Mouse (Mus musculus): ENCODE measurements around the gene Stk11. TPM values are rescaled to one million over a fixed set of nuclear protein-coding genes. Genes with fewer than 3 reads are reported as not detected.

The Stk11 gene
- total RNA-seq, 2 experiments from 2014 or later = 96.8 to 97.7 TPM

- peak; percentile 76 to 86 for DNase-seq (ENCODE audit: low spot score in 2 of 2)
- Histone ChIP-seq H3K4me3 (peak overlapping the region; percentile 97), H3K27ac (peak overlapping the region; percentile 98)
- TF ChIP-seq CTCF (conservative IDR thresholded peaks at IDR 0.05) = no peak; the same call in 1 of the 2 replicates
Measured at GRCm38 (mm10) chr10:80102216-80102915, 13.2 kb upstream of the Stk11 start.

DNA sequence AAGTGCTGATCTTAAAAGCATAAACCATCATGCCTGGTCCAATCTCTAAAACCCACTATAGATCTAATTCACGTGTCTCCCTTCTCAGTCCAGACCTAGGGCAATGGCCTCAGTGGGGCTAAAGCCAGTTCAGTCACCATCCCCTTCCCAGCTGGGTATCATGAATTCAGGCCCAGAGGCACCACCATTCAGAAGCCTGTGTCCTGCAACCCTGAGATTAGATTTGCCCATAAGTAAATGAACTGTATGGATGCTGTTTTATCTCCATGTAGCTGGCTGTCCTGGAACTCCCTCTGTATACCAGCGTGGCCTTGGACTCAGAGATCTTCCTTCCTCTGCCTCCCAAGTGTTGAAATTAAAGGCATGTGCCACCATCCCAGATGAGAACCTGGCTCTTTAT lies 12.6 kb upstream of the Stk11 start:
- Histone ChIP-seq H3K4me3 (peak overlapping the region; percentile 97), H3K27ac (peak overlapping the region; percentile 98)
- no peak for TF ChIP-seq CTCF (conservative IDR thresholded peaks at IDR 0.05)
- no peak for DNase-seq (ENCODE audit: low spot score in 2 of 2)

- no peak for DNase-seq (ENCODE audit: low spot score in 2 of 2)
- Histone ChIP-seq H3K4me3 (no peak overlapping the region), H3K27ac (no peak overlapping the region)
- no peak for TF ChIP-seq CTCF (conservative IDR thresholded peaks at IDR 0.05)
Measured at GRCm38 (mm10) chr10:80104181-80104580, 11.4 kb upstream of the Stk11 start.

DNA sequence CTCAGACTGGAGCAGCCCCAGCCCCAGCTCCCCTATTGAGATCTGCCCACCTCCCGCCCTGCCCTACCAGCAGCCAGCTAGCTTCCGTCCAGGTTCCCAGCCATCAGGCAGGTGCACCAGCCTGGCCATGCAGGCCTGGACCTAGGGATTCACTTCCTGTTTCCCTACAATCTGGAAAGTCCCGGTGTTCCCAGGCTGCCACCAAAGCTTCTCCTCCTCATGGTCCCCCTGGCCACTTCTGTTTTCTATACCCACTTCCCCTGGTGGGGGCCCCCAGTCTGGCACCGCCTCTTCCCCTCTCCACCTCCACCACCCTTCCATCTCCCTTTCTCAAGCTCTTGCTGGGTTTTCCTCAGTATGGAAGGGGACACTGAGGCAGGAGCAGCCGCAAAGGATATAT lies 10.1 kb upstream of the Stk11 start, which contains the start of gene Sbno2:
Sbno2 (minus strand) TSS at position 112 of the 400 bp plus-strand sequence.
- Histone ChIP-seq H3K4me3 (no peak within 1 kb of the TSS), H3K27ac (no peak within 1 kb of the TSS)
- DNase-seq (ENCODE audit: low spot score in 2 of 2) = no peak
- TF ChIP-seq CTCF (conservative IDR thresholded peaks at IDR 0.05) = no peak

DNA sequence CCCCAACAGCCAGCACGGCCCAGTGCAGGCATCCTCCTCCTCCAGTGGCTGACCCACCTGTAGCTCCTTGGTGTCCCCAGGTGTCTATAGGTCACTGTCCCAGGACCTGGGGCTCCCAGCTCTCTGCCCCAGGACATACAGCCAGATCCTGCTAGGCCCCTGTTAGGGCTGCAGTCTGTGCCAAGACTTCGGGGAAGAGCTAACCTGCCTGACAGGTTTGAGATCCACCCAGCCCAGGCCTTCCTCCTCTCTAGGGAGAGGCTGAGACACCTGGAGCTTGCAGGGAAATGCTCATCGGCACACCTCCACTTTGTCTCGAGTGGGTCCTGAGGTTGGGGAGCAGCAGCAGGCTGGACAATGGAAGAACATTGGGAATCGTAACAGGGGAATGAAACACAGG lies 9.7 kb upstream of the Stk11 start:
- TF ChIP-seq CTCF (conservative IDR thresholded peaks at IDR 0.05) = no peak
- DNase-seq (ENCODE audit: low spot score in 2 of 2) = no peak
- Histone ChIP-seq H3K27ac (no peak overlapping the region), H3K4me3 (no peak overlapping the region)

- DNase-seq (ENCODE audit: low spot score in 2 of 2) = no peak
- H3K27ac ChIP-seq = no peak overlapping the region
- no peak overlapping the region for H3K4me3 ChIP-seq
- TF ChIP-seq CTCF (conservative IDR thresholded peaks at IDR 0.05) = no peak
Measured at GRCm38 (mm10) chr10:80107678-80108077, 7.9 kb upstream of the Stk11 start.

- Histone ChIP-seq H3K4me3 (peak overlapping the region; percentile 55), H3K27ac (peak overlapping the region; percentile 90)
- peak; percentile 85 to 91 for DNase-seq (ENCODE audit: low spot score in 2 of 2)
- peak; percentile 97 for TF ChIP-seq CTCF (conservative IDR thresholded peaks at IDR 0.05)
Measured at GRCm38 (mm10) chr10:80114341-80115284, 990 bp upstream of the Stk11 start.

GRCm38 (mm10) chr10:80115944-80116335 lies 337 bp downstream of the Stk11 start:
- Histone ChIP-seq H3K27ac (peak overlapping the region; percentile 91), H3K4me3 (peak overlapping the region; percentile 94)
- TF ChIP-seq CTCF (conservative IDR thresholded peaks at IDR 0.05) = no peak
- no peak for DNase-seq (ENCODE audit: low spot score in 2 of 2)

GRCm38 (mm10) chr10:80116563-80116926 lies 942 bp downstream of the Stk11 start:
- no peak for DNase-seq (ENCODE audit: low spot score in 2 of 2)
- peak overlapping the region; percentile 91 for H3K27ac ChIP-seq
- TF ChIP-seq CTCF (conservative IDR thresholded peaks at IDR 0.05) = no peak
- peak overlapping the region; percentile 94 for H3K4me3 ChIP-seq

- DNase-seq (ENCODE audit: low spot score in 2 of 2) = no peak
- TF ChIP-seq CTCF (conservative IDR thresholded peaks at IDR 0.05) = peak; percentile 35
- H3K27ac ChIP-seq = peak overlapping the region; percentile 91
- peak overlapping the region; percentile 94 for H3K4me3 ChIP-seq
Measured at GRCm38 (mm10) chr10:80116927-80117691, 1.5 kb downstream of the Stk11 start.

GRCm38 (mm10) chr10:80117736-80118135 lies 2.1 kb downstream of the Stk11 start:
- Histone ChIP-seq H3K27ac (peak overlapping the region; percentile 91), H3K4me3 (peak overlapping the region; percentile 94)
- no peak for TF ChIP-seq CTCF (conservative IDR thresholded peaks at IDR 0.05)
- DNase-seq (ENCODE audit: low spot score in 2 of 2) = no peak

GRCm38 (mm10) chr10:80118552-80118951 lies 2.9 kb downstream of the Stk11 start:
- Histone ChIP-seq H3K27ac (no peak overlapping the region), H3K4me3 (no peak overlapping the region; the same call in 1 of the 2 replicates)
- TF ChIP-seq CTCF (conservative IDR thresholded peaks at IDR 0.05) = no peak
- no peak for DNase-seq (ENCODE audit: low spot score in 2 of 2)

DNA sequence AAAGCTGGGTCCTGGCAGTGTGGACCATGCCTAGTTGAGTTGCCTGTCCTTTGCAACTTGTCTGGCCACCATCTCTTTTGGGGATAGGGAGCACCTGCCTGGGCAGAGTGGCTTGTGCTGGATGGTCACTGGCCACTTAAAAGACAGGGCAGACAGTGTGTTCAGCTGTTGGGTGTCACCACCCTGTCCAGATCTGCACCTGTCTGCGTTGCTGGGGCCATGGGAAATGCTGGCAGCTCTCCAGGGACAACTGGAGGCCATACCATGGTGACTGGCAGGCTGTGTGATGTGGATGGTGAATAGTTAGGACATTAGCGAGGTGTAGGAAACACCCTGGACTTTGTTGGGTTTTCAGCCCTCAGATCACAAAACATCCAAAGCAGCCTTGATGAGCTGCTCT lies 4.5 kb downstream of the Stk11 start:
- Histone ChIP-seq H3K27ac (no peak overlapping the region), H3K4me3 (no peak overlapping the region)
- no peak for DNase-seq (ENCODE audit: low spot score in 2 of 2)
- no peak for TF ChIP-seq CTCF (conservative IDR thresholded peaks at IDR 0.05)

Measured in layer of hippocampus, adult 2 months (tissue).